Mouse (Mus musculus): ENCODE data around the gene Rnf187. TPM values are rescaled to one million over a fixed set of nuclear protein-coding genes. Genes with fewer than 3 reads are reported as not detected.

Rnf187 gene
- polyA plus RNA-seq, 1 experiment = 99.5 TPM

- Histone ChIP-seq H3K4me1 (ENCODE audit: control insufficient read depth, insufficient read depth, low read length) (peaks cover 14% of the 10 kb centered on the region), H3K4me3 (ENCODE audit: insufficient read depth, low read length) (no peak overlapping the region), H3K27ac (ENCODE audit: insufficient read depth, low read depth, low read length) (no peak overlapping the region)
- TF ChIP-seq POLR2A (IDR thresholded peaks at IDR 0.05; ENCODE audit: borderline replicate concordance, low read depth, low read length) (no peak), CTCF (IDR thresholded peaks at IDR 0.05; ENCODE audit: low read depth, low read length) (no peak)
These were observed 29.8 kb upstream of the Rnf187 start for GRCm38 (mm10) chr11:58968551-58968950.

DNA sequence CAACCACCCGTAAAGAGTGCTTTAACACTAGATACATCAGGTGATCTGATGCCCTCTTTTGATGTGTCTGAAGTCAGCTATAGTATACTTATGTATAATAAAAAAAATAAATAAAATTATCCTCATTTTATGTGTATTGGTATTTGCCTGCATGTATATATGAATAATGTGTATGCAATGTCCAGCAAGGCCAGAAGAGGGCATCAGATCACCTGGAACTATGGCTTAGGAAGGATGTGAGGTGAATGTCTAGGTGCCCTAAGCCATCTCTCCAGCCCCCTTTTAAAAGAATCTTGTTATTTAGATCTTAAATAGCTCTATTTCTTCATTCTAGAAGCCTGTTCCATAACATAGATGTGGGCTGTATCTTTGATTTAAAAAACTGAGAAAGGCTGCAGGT is 28.6 kb upstream of the Rnf187 start:
- no peak overlapping the region for H3K27ac ChIP-seq (ENCODE audit: insufficient read depth, low read depth, low read length)
- peaks cover 14% of the 10 kb centered on the region for H3K4me1 ChIP-seq (ENCODE audit: control insufficient read depth, insufficient read depth, low read length)
- no peak overlapping the region for H3K4me3 ChIP-seq (ENCODE audit: insufficient read depth, low read length)
- TF ChIP-seq CTCF (IDR thresholded peaks at IDR 0.05; ENCODE audit: low read depth, low read length) (no peak), POLR2A (IDR thresholded peaks at IDR 0.05; ENCODE audit: borderline replicate concordance, low read depth, low read length) (no peak)

- Histone ChIP-seq H3K27ac (ENCODE audit: insufficient read depth, low read depth, low read length) (peak overlapping the region; percentile 38; the same call in 1 of the 2 replicates), H3K4me1 (ENCODE audit: control insufficient read depth, insufficient read depth, low read length) (peaks cover 14% of the 10 kb centered on the region), H3K4me3 (ENCODE audit: insufficient read depth, low read length) (no peak overlapping the region)
- no peak for TF ChIP-seq CTCF (IDR thresholded peaks at IDR 0.05; ENCODE audit: low read depth, low read length)
- no peak for TF ChIP-seq POLR2A (IDR thresholded peaks at IDR 0.05; ENCODE audit: borderline replicate concordance, low read depth, low read length)
These were observed 26.5 kb upstream of the Rnf187 start for GRCm38 (mm10) chr11:58965001-58965760.

- no peak for TF ChIP-seq CTCF (IDR thresholded peaks at IDR 0.05; ENCODE audit: low read depth, low read length)
- TF ChIP-seq POLR2A (IDR thresholded peaks at IDR 0.05; ENCODE audit: borderline replicate concordance, low read depth, low read length) = no peak
- H3K4me1 ChIP-seq (ENCODE audit: control insufficient read depth, insufficient read depth, low read length) = peaks cover 16% of the 10 kb centered on the region
- H3K27ac ChIP-seq (ENCODE audit: insufficient read depth, low read depth, low read length) = no peak overlapping the region
- H3K4me3 ChIP-seq (ENCODE audit: insufficient read depth, low read length) = no peak overlapping the region
These were observed 25.5 kb upstream of the Rnf187 start for GRCm38 (mm10) chr11:58964216-58964615.

GRCm38 (mm10) chr11:58963543-58963942 is 24.8 kb upstream of the Rnf187 start:
- Histone ChIP-seq H3K27ac (ENCODE audit: insufficient read depth, low read depth, low read length) (no peak overlapping the region), H3K4me1 (ENCODE audit: control insufficient read depth, insufficient read depth, low read length) (peaks cover 18% of the 10 kb centered on the region), H3K4me3 (ENCODE audit: insufficient read depth, low read length) (no peak overlapping the region)
- TF ChIP-seq POLR2A (IDR thresholded peaks at IDR 0.05; ENCODE audit: borderline replicate concordance, low read depth, low read length) (no peak), CTCF (IDR thresholded peaks at IDR 0.05; ENCODE audit: low read depth, low read length) (no peak)

DNA sequence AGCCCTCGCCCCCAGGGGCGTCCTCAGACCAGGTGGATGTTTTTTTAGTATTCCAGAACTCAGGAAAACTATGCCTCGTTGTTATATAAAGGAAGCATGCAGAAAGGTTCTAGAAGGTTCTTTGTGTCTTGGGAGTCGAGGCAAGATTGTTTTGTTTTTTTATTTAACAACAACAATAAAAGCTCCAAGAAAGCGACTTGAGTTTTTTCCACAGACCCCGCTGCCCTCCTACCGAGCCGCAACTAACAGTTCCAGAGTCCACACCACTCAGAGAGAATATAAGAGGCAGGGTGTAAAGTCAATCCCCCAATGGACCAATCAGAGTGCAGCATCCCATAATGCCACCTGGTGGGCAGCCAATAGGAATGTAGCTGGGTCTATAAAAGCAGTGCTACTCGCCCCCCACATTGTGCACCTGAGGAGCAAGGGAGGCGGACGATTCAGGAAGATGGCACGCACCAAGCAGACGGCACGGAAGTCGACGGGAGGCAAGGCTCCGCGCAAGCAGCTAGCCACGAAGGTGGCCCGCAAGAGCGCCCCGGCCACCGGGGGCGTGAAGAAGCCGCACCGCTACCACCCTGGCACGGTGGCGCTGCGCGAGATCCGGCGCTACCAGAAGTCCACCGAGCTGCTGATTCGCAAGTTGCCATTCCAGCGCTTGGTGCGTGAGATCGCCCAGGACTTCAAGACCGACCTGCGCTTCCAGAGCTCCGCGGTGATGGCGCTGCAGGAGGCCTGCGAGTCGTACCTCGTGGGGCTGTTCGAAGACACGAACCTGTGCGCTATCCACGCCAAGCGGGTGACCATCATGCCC is 22.9 kb upstream of the Rnf187 start:
- Histone ChIP-seq H3K4me3 (ENCODE audit: insufficient read depth, low read length) (no peak overlapping the region), H3K4me1 (ENCODE audit: control insufficient read depth, insufficient read depth, low read length) (peaks cover 36% of the 10 kb centered on the region), H3K27ac (ENCODE audit: insufficient read depth, low read depth, low read length) (no peak overlapping the region)
- TF ChIP-seq POLR2A (IDR thresholded peaks at IDR 0.05; ENCODE audit: borderline replicate concordance, low read depth, low read length) (no peak), CTCF (IDR thresholded peaks at IDR 0.05; ENCODE audit: low read depth, low read length) (no peak)

DNA sequence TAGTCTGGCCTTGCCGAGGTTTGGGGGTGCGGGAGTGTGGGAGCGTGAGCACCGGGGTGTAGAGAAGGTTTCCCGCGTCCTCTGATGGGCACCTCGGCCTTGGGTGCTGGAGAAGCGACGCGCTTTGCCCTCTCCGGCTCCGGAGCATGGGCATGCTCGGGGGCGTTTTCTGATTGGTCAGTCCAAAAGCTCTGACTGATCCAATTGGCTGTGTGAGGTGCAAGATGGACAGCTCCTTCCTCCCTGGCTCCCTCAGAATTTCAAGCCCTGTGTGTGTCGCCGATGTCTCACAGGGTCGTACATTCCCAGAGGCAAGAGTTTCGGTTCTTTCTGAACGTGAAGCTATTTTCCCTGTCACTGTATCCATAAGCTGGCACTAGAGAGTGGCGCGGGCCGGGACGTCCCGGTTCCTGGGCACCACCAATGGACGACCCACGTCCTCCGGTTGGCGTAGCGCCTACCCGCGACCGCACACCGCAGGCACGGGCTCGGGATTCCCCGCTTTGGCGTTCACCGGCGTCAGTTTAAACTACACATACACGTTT is 21.3 kb upstream of the Rnf187 start:
- TF ChIP-seq POLR2A (IDR thresholded peaks at IDR 0.05; ENCODE audit: borderline replicate concordance, low read depth, low read length) (no peak), CTCF (IDR thresholded peaks at IDR 0.05; ENCODE audit: low read depth, low read length) (peak; percentile 32; the same call in 1 of the 2 replicates)
- peak overlapping the region; percentile 84 for H3K27ac ChIP-seq (ENCODE audit: insufficient read depth, low read depth, low read length)

GRCm38 (mm10) chr11:58959186-58959825 is 20.6 kb upstream of the Rnf187 start:
- peak overlapping the region; percentile 68 for H3K4me3 ChIP-seq (ENCODE audit: insufficient read depth, low read length)

More for the DNA sequence above, 21.3 kb upstream of the Rnf187 start:
- Histone ChIP-seq H3K4me1 (ENCODE audit: control insufficient read depth, insufficient read depth, low read length) (peaks cover 29% of the 10 kb centered on the region), H3K4me3 (ENCODE audit: insufficient read depth, low read length) (peak overlapping the region; percentile 68)

DNA sequence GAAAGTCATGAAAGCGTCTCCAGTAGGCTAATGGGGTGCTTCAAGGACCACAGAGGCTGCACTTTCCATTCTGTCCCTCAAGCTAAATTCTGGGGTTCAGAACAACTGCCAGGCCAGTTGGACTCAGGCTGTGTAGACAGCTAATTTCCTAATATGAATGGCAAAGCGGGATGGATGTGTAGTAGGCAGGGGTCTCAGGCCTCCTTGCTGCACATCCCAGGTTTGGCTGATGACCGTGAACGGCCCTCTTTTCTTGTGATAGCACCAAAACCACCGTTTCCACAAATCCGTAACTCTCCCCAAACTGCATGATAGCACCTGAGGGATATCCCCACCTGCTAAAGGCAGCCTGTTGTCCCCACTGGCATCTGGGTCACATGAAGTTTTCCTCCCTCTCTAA is 19.8 kb upstream of the Rnf187 start:
- Histone ChIP-seq H3K4me3 (ENCODE audit: insufficient read depth, low read length) (peak overlapping the region; percentile 49), H3K27ac (ENCODE audit: insufficient read depth, low read depth, low read length) (peak overlapping the region; percentile 72), H3K4me1 (ENCODE audit: control insufficient read depth, insufficient read depth, low read length) (peaks cover 25% of the 10 kb centered on the region)
- no peak for TF ChIP-seq CTCF (IDR thresholded peaks at IDR 0.05; ENCODE audit: low read depth, low read length)
- no peak for TF ChIP-seq POLR2A (IDR thresholded peaks at IDR 0.05; ENCODE audit: borderline replicate concordance, low read depth, low read length)

More at GRCm38 (mm10) chr11:58959186-58959825, 20.6 kb upstream of the Rnf187 start:
- H3K4me1 ChIP-seq (ENCODE audit: control insufficient read depth, insufficient read depth, low read length) = peaks cover 24% of the 10 kb centered on the region
- H3K27ac ChIP-seq (ENCODE audit: insufficient read depth, low read depth, low read length) = peak overlapping the region; percentile 84
- TF ChIP-seq CTCF (IDR thresholded peaks at IDR 0.05; ENCODE audit: low read depth, low read length) (no peak), POLR2A (IDR thresholded peaks at IDR 0.05; ENCODE audit: borderline replicate concordance, low read depth, low read length) (no peak)
